Mouse (Mus musculus) midbrain, embryonic 13.5 days (tissue): ENCODE measurements around the gene Slc30a2. TPM values are rescaled to one million over a fixed set of nuclear protein-coding genes. Genes with fewer than 3 reads are reported as not detected.

Experiments used
- ATAC-seq: fragments of 200-750 bp; cut with Nextera tagmentation; 2 replicates; pipeline ENCODE4 v1.8.0; 2017; ENCODE audit warnings: mild to moderate bottlenecking, moderate TSS enrichment, moderate library complexity
- H3K27ac ChIP-seq: fragments of 300-500 bp; sonication (generic); 2 replicates; pipeline ENCODE4 v1.5.1; 2015; ENCODE audit warnings: inconsistent platforms, mild to moderate bottlenecking, moderate library complexity
- H3K27me3 ChIP-seq: fragments of 300-500 bp; sonication (generic); 2 replicates; pipeline ENCODE4 v1.6.1; 2015; ENCODE audit warnings: mild to moderate bottlenecking, inconsistent platforms
- H3K36me3 ChIP-seq: fragments of 300-500 bp; sonication (generic); 2 replicates; pipeline ENCODE4 v1.6.1; 2015; ENCODE audit warnings: mild to moderate bottlenecking, inconsistent platforms
- H3K4me1 ChIP-seq: fragments of 300-500 bp; sonication (generic); replicated peaks from 2 replicates; pipeline ENCODE4 v1.6.1; 2015; ENCODE audit warnings: inconsistent platforms
- H3K4me2 ChIP-seq: fragments of 300-500 bp; sonication (generic); replicated peaks from 2 replicates; pipeline ENCODE4 v1.6.1; 2015; ENCODE audit warnings: moderate library complexity, mild to moderate bottlenecking, inconsistent platforms
- H3K4me3 ChIP-seq: fragments of 300-500 bp; sonication (generic); replicated peaks from 2 replicates; pipeline ENCODE4 v1.5.1; 2015; ENCODE audit warnings: mild to moderate bottlenecking, inconsistent platforms
- H3K9ac ChIP-seq: fragments of 300-500 bp; sonication (generic); replicated peaks from 2 replicates; pipeline ENCODE4 v1.6.1; 2015; ENCODE audit warnings: mild to moderate bottlenecking, inconsistent platforms
- H3K9me3 ChIP-seq: fragments of 300-500 bp; sonication (generic); 2 replicates; pipeline ENCODE4 v1.6.1; 2016; ENCODE audit warnings: mild to moderate bottlenecking, inconsistent platforms
- WGBS: fragments of 180-500 bp; shearing (Covaris S2); methylation state at CpG from one replicate; pipeline ENCODE4 v1.1.7; 2015; 5-methylcytosine and 5-hydroxymethylcytosine counted together
- polyA plus RNA-seq: library from polyadenylated mRNA; unstranded; fragments of >200 nt; fragmentation: Nextera tagmentation; extraction: Ambion mirVana; gene quantifications from 2 replicates; pipeline ENCODE4 v1.2.1, GENCODE M21; 2015

Slc30a2 gene
- polyA plus RNA-seq, 1 experiment from 2014 or later: 0.05 TPM

DNA sequence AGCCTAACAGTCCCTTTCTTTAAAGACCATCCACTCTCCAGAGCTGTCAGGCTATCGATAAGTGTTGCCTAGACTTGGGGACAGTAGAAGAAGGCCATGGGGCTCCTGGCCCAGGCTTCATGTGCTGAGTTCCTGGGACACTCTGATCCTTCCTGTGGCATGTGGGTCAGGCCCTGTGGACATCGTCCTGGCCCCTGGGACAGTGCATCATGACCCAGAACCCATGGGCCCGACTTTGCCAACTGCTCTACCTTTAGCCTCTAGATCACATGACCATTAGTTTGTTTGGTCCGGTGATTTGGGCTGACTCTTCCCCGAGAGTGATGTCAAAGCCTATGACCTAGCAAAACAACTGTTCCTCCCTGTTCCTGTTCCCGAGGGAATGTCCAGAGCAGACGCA, 32.9 kb upstream of the Slc30a2 start:
- Histone ChIP-seq H3K4me2 (no peak overlapping the region), H3K4me1 (peaks cover 11% of the 10 kb centered on the region), H3K9me3 (peaks cover 7% of the 10 kb centered on the region), H3K27ac (no peak overlapping the region), H3K4me3 (no peak overlapping the region), H3K9ac (no peak overlapping the region), H3K27me3 (no peaks in the 10 kb centered on the region), H3K36me3 (no peaks in the 10 kb centered on the region)
- 91% methylated on average over 7 of the region's 7 CpGs for WGBS
- ATAC-seq: no peak

DNA sequence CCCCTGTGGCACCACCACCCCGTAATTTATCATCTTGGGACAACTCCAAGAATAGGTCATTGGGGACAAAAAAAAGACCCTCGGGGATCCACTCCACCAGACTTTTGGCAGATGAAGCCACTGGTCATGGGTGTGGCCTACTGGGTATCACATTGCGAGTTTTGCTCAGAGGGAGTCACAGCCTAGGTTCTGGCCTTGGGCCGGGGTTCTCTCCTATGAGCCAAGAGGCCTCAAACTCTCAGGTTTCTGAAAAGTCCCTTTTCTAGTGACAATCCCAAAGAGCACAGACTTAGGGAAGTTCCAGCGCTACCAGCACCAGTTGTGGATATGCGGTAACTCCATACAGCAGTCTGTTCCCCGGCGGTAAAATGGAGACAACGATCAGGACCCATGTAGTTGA, 32.3 kb upstream of the Slc30a2 start:
- WGBS: 90% methylated on average over 9 of the region's 9 CpGs
- Histone ChIP-seq H3K4me2 (no peak overlapping the region), H3K9me3 (peaks cover 7% of the 10 kb centered on the region), H3K36me3 (no peaks in the 10 kb centered on the region), H3K9ac (no peak overlapping the region), H3K4me1 (peaks cover 11% of the 10 kb centered on the region), H3K27ac (no peak overlapping the region), H3K4me3 (no peak overlapping the region), H3K27me3 (no peaks in the 10 kb centered on the region)
- ATAC-seq: no peak

DNA sequence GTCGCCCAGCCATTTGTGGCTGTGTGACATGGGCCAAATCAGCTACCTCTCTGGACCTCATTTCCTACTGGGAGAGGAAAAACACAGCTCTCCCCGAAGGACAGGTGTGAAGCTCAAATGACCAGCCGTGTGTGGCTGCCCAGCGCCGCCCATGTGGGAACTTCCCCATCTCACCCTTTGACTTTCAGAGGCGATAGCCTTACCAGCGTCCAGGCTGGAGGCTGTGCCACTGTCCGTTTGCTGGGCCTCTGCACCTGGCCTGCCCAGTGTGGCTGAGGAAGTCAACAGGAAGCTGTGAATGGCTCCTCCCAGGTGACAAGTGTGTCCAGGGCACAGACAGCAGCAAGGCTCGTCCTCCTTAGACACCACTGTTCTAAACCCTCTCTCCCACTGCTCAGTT, 31.2 kb upstream of the Slc30a2 start:
- no peak overlapping the region for H3K27ac ChIP-seq
- peaks cover 11% of the 10 kb centered on the region for H3K4me1 ChIP-seq
- peaks cover 7% of the 10 kb centered on the region for H3K9me3 ChIP-seq
- no peak overlapping the region for H3K9ac ChIP-seq
- WGBS: 85% methylated on average over 9 of the region's 9 CpGs
- no peaks in the 10 kb centered on the region for H3K36me3 ChIP-seq
- ATAC-seq: no peak
- no peak overlapping the region for H3K4me3 ChIP-seq
- H3K27me3 ChIP-seq: no peaks in the 10 kb centered on the region
- H3K4me2 ChIP-seq: no peak overlapping the region

DNA sequence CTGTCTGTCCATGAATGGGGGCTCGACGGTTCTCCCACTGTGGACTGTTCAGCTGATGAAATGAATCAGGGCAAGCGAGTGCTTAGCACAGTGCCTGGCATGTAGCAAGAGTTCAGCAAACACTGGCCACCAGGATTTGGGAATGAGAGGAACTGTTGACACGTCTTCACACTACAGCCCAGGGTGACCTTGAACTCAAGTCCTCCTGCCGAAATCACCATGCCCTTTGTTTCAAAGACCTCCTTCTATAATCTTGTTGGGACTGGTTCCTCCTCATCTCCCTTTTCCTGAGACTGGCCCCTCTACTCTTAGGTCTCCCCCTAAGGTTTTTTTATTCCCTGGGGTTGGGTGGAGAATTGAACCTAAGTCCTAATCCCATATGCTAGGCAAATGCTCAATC, 30.6 kb upstream of the Slc30a2 start:
- H3K9me3 ChIP-seq: peaks cover 7% of the 10 kb centered on the region
- ATAC-seq: no peak
- H3K4me2 ChIP-seq: no peak overlapping the region
- H3K4me1 ChIP-seq: peaks cover 7% of the 10 kb centered on the region
- 95% methylated on average over 5 of the region's 5 CpGs for WGBS
- no peak overlapping the region for H3K9ac ChIP-seq
- H3K27me3 ChIP-seq: no peaks in the 10 kb centered on the region
- H3K36me3 ChIP-seq: no peaks in the 10 kb centered on the region
- H3K4me3 ChIP-seq: no peak overlapping the region
- H3K27ac ChIP-seq: no peak overlapping the region

DNA sequence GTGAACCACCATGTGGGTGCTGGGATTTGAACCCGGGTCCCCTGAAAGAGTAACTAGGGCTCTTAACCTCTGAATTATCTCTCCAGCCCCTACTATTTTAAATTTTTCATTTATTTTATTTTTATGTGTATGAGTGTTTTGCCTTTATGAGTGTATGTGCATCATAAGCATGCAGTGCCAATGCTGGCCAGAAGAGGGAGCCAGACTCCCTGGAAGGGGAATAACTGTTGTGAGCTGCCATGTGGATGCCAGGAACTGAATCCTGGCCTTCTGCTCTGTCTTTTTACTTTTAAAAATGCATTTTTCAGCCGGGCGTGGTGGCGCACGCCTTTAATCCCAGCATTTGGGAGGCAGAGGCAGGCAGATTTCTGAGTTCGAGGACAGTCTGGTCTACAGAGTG, 30.1 kb upstream of the Slc30a2 start:
- no peak for ATAC-seq
- WGBS: 94% methylated on average over 6 of the region's 6 CpGs

DNA sequence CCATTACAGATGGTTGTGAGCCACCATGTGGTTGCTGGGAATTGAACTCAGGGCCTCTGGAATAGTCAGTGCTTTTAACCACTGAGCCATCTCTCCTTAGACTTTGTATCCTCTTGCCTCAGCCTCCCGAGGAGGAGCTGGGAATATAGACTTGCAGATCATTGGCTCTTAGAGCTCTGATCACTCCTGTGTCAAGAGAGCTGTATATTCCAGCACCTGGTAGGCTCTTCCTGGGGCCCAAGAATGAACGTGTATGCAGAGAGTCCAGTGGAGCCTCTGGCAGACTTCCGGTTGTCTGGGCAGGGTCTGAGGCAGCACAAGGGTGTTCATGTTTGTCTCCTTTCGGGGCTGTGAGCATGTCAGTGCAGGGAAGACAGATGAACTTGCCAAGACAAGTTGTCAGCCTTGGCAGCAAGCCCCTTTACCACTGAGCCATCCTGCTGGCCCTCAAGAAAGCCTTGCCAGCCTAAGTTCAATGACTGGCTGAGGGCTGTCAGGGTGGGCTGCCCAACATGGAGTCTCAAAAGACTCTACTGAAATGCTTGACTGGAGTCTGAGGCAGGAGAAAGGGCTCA, 28.8 kb upstream of the Slc30a2 start:
- Histone ChIP-seq H3K27me3 (no peaks in the 10 kb centered on the region), H3K4me2 (no peak overlapping the region), H3K9me3 (peaks cover 7% of the 10 kb centered on the region), H3K36me3 (no peaks in the 10 kb centered on the region), H3K4me3 (no peak overlapping the region), H3K9ac (no peak overlapping the region), H3K27ac (no peak overlapping the region), H3K4me1 (no peaks in the 10 kb centered on the region)
- WGBS: 85% methylated on average over 4 of the region's 4 CpGs
- ATAC-seq: no peak

More for the DNA sequence above, 30.1 kb upstream of the Slc30a2 start:
- Histone ChIP-seq H3K9ac (no peak overlapping the region), H3K4me3 (no peak overlapping the region), H3K4me2 (no peak overlapping the region), H3K27ac (no peak overlapping the region), H3K4me1 (0 out of 2 replicates have a peak, but pooled peaks cover 3% of the 10 kb centered on the region), H3K9me3 (peaks cover 7% of the 10 kb centered on the region), H3K27me3 (no peaks in the 10 kb centered on the region), H3K36me3 (no peaks in the 10 kb centered on the region)

DNA sequence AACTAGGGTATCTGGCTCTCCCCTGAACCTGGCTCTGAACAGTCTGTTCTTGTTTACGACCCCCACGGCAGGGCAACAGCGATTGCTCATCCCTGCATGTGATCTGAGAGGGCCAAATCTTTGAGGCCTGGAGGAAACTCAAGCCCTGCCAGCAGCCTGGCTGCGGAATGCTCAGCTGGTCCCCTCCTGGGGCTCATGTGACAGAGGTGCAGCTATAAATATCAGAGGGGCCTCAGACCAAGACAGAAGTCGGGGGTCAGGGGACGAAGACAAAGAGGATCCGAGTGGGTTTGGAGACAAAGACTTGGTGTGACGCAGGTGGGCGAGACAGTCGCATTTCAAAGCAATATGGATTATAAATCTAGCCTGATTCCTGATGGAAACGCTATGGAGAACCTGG, 28.1 kb upstream of the Slc30a2 start, which contains the start of gene Trim63:
Trim63 (plus strand) TSS at position 245 of the 400 bp plus-strand sequence.
- Histone ChIP-seq H3K4me1 (no peaks in the 10 kb centered on the region), H3K27me3 (no peaks in the 10 kb centered on the region), H3K9me3 (peaks cover 7% of the 10 kb centered on the region), H3K4me2 (no peak within 1 kb of the TSS), H3K27ac (no peak within 1 kb of the TSS), H3K4me3 (no peak within 1 kb of the TSS), H3K36me3 (no peaks in the 10 kb centered on the region), H3K9ac (no peak within 1 kb of the TSS)
- WGBS: 44% methylated on average over 11 of the region's 11 CpGs
- ATAC-seq: no peak

DNA sequence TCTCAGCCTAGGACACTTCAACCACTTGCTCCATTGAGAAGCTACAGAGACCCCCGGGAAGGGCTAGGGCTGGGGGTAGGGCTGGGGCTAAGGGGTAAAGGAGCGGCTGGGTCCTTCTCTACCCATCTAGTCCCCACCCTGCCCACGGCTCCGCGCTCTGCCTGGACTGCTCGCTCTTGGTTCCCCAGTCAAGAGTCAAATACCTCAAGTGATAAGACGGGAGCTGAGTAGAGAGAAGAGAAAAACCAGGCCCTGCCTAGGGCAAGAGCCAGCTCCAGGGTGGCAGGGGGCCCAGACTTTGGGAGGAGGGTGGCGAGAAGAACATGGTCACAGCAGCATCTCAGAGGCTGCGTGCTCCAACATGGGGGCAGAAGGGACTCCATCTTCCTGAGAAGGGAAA, 27.5 kb upstream of the Slc30a2 start:
- Histone ChIP-seq H3K36me3 (no peaks in the 10 kb centered on the region), H3K27me3 (no peaks in the 10 kb centered on the region), H3K27ac (no peak overlapping the region), H3K4me1 (no peaks in the 10 kb centered on the region), H3K9ac (no peak overlapping the region), H3K4me2 (no peak overlapping the region), H3K4me3 (no peak overlapping the region), H3K9me3 (peaks cover 7% of the 10 kb centered on the region)
- ATAC-seq: no peak
- WGBS: 85% methylated on average over 9 of the region's 9 CpGs

DNA sequence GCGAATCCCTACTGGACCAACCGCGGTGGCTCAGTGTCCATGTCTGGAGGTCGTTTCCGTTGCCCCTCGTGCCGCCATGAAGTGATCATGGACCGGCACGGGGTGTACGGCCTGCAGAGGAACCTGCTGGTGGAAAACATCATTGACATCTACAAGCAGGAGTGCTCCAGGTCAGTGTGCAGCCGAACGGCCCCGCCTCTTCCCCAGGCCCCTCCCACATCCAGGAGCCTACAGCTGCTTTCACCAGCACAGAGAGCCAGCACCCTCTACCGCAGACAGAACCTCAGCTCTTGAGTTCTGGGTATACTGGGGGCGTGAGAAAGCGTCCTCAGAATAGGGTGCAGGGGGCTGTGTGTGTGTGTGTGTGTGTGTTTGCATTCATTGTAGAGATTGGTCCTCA, 26.6 kb upstream of the Slc30a2 start:
- 49% methylated on average over 16 of the region's 16 CpGs for WGBS
- Histone ChIP-seq H3K36me3 (no peaks in the 10 kb centered on the region), H3K4me1 (no peaks in the 10 kb centered on the region), H3K27me3 (no peaks in the 10 kb centered on the region), H3K4me2 (no peak overlapping the region), H3K27ac (no peak overlapping the region), H3K9me3 (peaks cover 7% of the 10 kb centered on the region), H3K4me3 (no peak overlapping the region), H3K9ac (no peak overlapping the region)
- no peak for ATAC-seq

DNA sequence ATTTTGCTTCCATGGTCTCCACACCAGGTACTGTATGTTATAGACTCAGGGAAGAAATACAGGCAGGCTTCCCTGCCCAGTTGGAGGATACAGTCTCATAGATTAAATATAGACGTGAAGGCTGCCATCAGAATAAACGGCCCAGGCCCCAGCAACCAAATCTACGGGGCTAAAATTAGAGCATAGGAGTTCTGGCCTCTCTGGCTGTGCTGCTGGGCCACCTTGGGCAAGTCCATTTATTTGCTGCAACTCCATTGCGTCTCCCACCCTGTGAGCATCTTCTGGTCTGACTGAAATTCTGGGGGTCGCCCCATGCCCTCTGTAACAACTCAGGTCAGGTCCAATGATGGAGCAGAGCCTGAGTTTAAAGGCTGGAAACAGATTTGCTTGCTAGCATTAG, 23.9 kb upstream of the Slc30a2 start:
- no peak overlapping the region for H3K9ac ChIP-seq
- 87% methylated on average over 5 of the region's 5 CpGs for WGBS
- no peak overlapping the region for H3K4me3 ChIP-seq
- no peaks in the 10 kb centered on the region for H3K9me3 ChIP-seq
- H3K4me2 ChIP-seq: no peak overlapping the region
- H3K36me3 ChIP-seq: no peaks in the 10 kb centered on the region
- H3K27me3 ChIP-seq: no peaks in the 10 kb centered on the region
- ATAC-seq: no peak
- H3K27ac ChIP-seq: no peak overlapping the region
- no peaks in the 10 kb centered on the region for H3K4me1 ChIP-seq

DNA sequence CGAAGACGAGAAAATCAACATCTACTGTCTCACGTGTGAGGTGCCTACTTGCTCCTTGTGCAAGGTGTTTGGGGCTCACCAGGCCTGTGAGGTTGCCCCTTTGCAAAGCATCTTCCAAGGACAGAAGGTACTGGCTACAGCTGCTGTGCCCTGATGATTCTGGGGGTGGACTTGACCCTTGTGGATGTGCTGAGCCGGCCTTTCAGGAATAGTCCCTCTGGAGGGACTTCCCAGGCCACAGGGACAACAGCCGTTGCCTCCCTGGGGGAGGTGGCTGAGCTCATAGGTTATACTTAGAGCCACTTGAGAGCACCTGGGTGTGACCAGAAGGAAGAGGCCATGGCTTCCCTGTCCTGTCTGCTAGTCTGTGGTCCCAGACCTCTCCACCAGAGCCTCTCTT, 23.3 kb upstream of the Slc30a2 start:
- Histone ChIP-seq H3K36me3 (no peaks in the 10 kb centered on the region), H3K27me3 (no peaks in the 10 kb centered on the region), H3K27ac (no peak overlapping the region), H3K9ac (no peak overlapping the region), H3K4me2 (no peak overlapping the region), H3K4me1 (no peaks in the 10 kb centered on the region), H3K9me3 (no peaks in the 10 kb centered on the region), H3K4me3 (no peak overlapping the region)
- 85% methylated on average over 5 of the region's 5 CpGs for WGBS
- no peak for ATAC-seq

DNA sequence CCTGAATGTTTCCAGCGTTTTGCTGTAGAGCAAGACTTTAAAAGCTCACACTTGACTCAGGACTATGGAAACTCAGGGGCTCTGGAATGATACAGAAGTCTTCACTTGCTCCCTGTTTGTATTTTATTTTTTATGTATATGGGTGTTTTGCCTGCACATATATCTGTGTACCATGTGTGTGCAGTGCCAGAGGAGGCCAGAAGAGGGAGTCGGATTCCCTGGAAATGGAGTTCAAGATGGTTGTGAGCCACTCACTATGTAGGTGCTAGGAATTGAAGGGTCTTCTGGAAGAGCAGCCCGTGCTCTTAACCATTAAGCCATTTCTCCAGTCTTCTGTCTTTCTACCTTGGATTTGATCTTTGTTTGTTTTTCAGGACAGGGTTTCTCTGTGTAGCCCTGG, 21.5 kb upstream of the Slc30a2 start:
- no peaks in the 10 kb centered on the region for H3K27me3 ChIP-seq
- no peaks in the 10 kb centered on the region for H3K9me3 ChIP-seq
- H3K9ac ChIP-seq: no peak overlapping the region
- WGBS: 68% methylated on average over 3 of the region's 3 CpGs
- H3K4me2 ChIP-seq: no peak overlapping the region
- no peaks in the 10 kb centered on the region for H3K36me3 ChIP-seq
- H3K27ac ChIP-seq: no peak overlapping the region
- no peak for ATAC-seq
- H3K4me3 ChIP-seq: no peak overlapping the region
- H3K4me1 ChIP-seq: no peaks in the 10 kb centered on the region

DNA sequence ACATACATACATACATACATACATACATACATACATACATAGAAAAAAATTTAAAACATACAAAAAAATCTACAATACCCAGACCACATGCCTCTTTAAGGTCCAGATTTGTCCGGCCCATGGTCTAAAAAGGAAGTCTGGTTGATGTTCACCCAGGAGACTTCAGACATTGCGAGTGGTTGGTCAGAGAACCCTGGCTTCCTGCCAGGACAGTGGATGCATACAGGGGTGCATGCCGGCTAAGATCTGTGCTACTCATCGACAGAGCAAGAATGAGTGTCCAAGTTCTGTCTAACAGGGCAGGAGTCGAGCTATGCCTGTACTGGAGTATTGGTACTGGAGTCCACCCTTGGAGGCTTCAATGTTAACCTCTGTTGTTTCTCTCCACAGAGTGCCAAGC, 18.3 kb upstream of the Slc30a2 start:
- Histone ChIP-seq H3K9ac (no peak overlapping the region), H3K27me3 (no peaks in the 10 kb centered on the region), H3K4me1 (no peaks in the 10 kb centered on the region), H3K9me3 (no peaks in the 10 kb centered on the region), H3K36me3 (no peaks in the 10 kb centered on the region), H3K27ac (no peak overlapping the region), H3K4me3 (no peak overlapping the region), H3K4me2 (no peak overlapping the region)
- no peak for ATAC-seq
- WGBS: 73% methylated on average over 5 of the region's 5 CpGs
